Mouse (Mus musculus): ENCODE results near the gene Homer3. TPM values are rescaled to one million over a fixed set of nuclear protein-coding genes. Genes with fewer than 3 reads are reported as not detected.
A peak's percentile ranks its signal among the peaks of the same experiment; 100 is the strongest.

Homer3 gene
- total and polyA plus RNA-seq, 3 experiments, result 3.8 to 12.0 (median 6.7) TPM

- TF ChIP-seq GATA2 (IDR thresholded peaks at IDR 0.05; ENCODE audit: borderline replicate concordance, low read depth, low read length) (no peak), POLR2AphosphoS5 (IDR thresholded peaks at IDR 0.05; ENCODE audit: insufficient replicate concordance, low read depth, low read length) (no peak), CTCF (IDR thresholded peaks at IDR 0.05; ENCODE audit: low read depth, low read length) (no peak)
Observed at GRCm38 (mm10) chr8:70278175-70278574, 4.5 kb upstream of the Homer3 start.

DNA sequence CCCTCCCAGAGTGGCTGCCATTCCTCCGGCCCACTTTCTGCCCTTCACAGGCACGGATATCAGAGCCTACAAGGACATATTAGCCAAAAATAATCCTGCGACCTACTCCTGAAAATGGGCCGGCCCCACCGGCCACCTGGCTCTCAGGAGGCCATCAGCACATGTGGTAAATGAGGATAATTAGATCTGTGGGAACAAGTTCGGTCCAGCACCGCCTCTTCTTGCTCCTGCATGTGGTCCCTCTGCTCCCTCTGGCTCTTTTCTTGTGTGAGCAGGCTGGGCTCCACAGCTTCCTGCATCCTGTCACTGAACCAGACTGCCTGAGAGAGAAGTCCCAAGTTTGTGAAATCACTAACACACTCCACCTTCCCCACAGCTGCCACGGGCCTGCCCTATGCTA is 3.4 kb upstream of the Homer3 start:
- Histone ChIP-seq H3K4me1 (ENCODE audit: insufficient read depth, low read depth, low read length) (peaks cover 40% of the 10 kb centered on the region), H3K27me3 (ENCODE audit: insufficient read depth, low read length) (peaks cover 72% of the 10 kb centered on the region), H3K9me3 (replicated peaks) (no peaks in the 10 kb centered on the region), H3K36me3 (replicated peaks) (no peaks in the 10 kb centered on the region), H3K4me3 (ENCODE audit: low read depth, low read length) (no peak overlapping the region)
- DNase-seq (ENCODE audit: low spot score) (no peak), ATAC-seq (ENCODE audit: extremely low read depth, insufficient number of reproducible peaks, low FRiP score, poor library complexity, severe bottlenecking) (no peak)
- no peak for TF ChIP-seq CTCF (IDR thresholded peaks at IDR 0.05; ENCODE audit: low read depth, low read length)
- no peak for TF ChIP-seq GATA2 (IDR thresholded peaks at IDR 0.05; ENCODE audit: borderline replicate concordance, low read depth, low read length)
- TF ChIP-seq TAL1 (conservative IDR thresholded peaks at IDR 0.05; ENCODE audit: low read depth, low read length), result no peak
- TF ChIP-seq GATA1 (IDR thresholded peaks at IDR 0.05; ENCODE audit: borderline replicate concordance, low read length), result no peak
- no peak for TF ChIP-seq POLR2AphosphoS5 (IDR thresholded peaks at IDR 0.05; ENCODE audit: insufficient replicate concordance, low read depth, low read length)

More at GRCm38 (mm10) chr8:70278175-70278574, 4.5 kb upstream of the Homer3 start:
- H3K36me3 ChIP-seq (replicated peaks), result no peaks in the 10 kb centered on the region
- H3K4me1 ChIP-seq (ENCODE audit: insufficient read depth, low read depth, low read length), result peaks cover 36% of the 10 kb centered on the region
- ATAC-seq (ENCODE audit: extremely low read depth, insufficient number of reproducible peaks, low FRiP score, poor library complexity, severe bottlenecking) (no peak), DNase-seq (ENCODE audit: low spot score) (no peak)
- H3K27me3 ChIP-seq (ENCODE audit: insufficient read depth, low read length), result peaks cover 63% of the 10 kb centered on the region
- no peaks in the 10 kb centered on the region for H3K9me3 ChIP-seq (replicated peaks)
- H3K4me3 ChIP-seq (ENCODE audit: low read depth, low read length), result no peak overlapping the region

DNA sequence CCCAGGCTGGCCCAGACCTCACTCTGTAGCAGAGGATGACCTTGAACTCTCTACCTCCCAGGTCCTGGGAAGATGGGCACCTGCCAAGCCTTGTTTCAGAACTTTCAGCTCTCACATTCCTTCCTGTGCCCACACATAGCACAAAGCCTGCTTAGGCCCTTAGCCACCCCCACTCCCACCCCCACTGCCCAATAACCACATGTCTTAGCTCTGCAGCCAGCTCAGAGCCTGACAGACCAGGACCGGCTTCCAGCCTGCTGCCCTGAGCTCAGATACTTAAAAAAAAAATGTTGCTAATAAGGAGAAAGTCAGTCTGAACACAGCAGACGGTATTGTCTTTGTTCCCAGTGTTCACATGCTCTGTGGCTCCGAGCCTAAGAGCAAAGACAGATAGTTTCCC is 1.6 kb upstream of the Homer3 start:
- no peak for DNase-seq (ENCODE audit: low spot score)
- peaks cover 84% of the 10 kb centered on the region for H3K27me3 ChIP-seq (ENCODE audit: insufficient read depth, low read length)
- no peak for ATAC-seq (ENCODE audit: extremely low read depth, insufficient number of reproducible peaks, low FRiP score, poor library complexity, severe bottlenecking)
- H3K36me3 ChIP-seq (replicated peaks), result peaks cover 11% of the 10 kb centered on the region
- H3K4me1 ChIP-seq (ENCODE audit: insufficient read depth, low read depth, low read length), result peaks cover 43% of the 10 kb centered on the region
- H3K9me3 ChIP-seq (replicated peaks), result no peaks in the 10 kb centered on the region
- H3K4me3 ChIP-seq (ENCODE audit: low read depth, low read length), result no peak overlapping the region
- TF ChIP-seq GATA2 (IDR thresholded peaks at IDR 0.05; ENCODE audit: borderline replicate concordance, low read depth, low read length) (no peak), TAL1 (conservative IDR thresholded peaks at IDR 0.05; ENCODE audit: low read depth, low read length) (no peak), CTCF (IDR thresholded peaks at IDR 0.05; ENCODE audit: low read depth, low read length) (no peak), POLR2AphosphoS5 (IDR thresholded peaks at IDR 0.05; ENCODE audit: insufficient replicate concordance, low read depth, low read length) (no peak), GATA1 (IDR thresholded peaks at IDR 0.05; ENCODE audit: borderline replicate concordance, low read length) (no peak)

GRCm38 (mm10) chr8:70283136-70284077 is 780 bp downstream of the Homer3 start:
- H3K4me3 ChIP-seq (ENCODE audit: low read depth, low read length), result peak overlapping the region; percentile 73
- peaks cover 14% of the 10 kb centered on the region for H3K36me3 ChIP-seq (replicated peaks)
- H3K27me3 ChIP-seq (ENCODE audit: insufficient read depth, low read length), result peaks cover 65% of the 10 kb centered on the region
- no peak for ATAC-seq (ENCODE audit: extremely low read depth, insufficient number of reproducible peaks, low FRiP score, poor library complexity, severe bottlenecking)
- H3K4me1 ChIP-seq (ENCODE audit: insufficient read depth, low read depth, low read length), result peaks cover 26% of the 10 kb centered on the region
- TF ChIP-seq CTCF (IDR thresholded peaks at IDR 0.05; ENCODE audit: low read depth, low read length) (no peak), POLR2AphosphoS5 (IDR thresholded peaks at IDR 0.05; ENCODE audit: insufficient replicate concordance, low read depth, low read length) (no peak), TAL1 (conservative IDR thresholded peaks at IDR 0.05; ENCODE audit: low read depth, low read length) (no peak), GATA2 (IDR thresholded peaks at IDR 0.05; ENCODE audit: borderline replicate concordance, low read depth, low read length) (no peak), GATA1 (IDR thresholded peaks at IDR 0.05; ENCODE audit: borderline replicate concordance, low read length) (no peak)
- H3K9me3 ChIP-seq (replicated peaks), result peaks cover 2% of the 10 kb centered on the region; the same call in 1 of the 2 replicates
- no peak for DNase-seq (ENCODE audit: low spot score)

GRCm38 (mm10) chr8:70284421-70284820 is 1.8 kb downstream of the Homer3 start:
- Histone ChIP-seq H3K4me3 (ENCODE audit: low read depth, low read length) (no peak overlapping the region), H3K4me1 (ENCODE audit: insufficient read depth, low read depth, low read length) (peaks cover 24% of the 10 kb centered on the region), H3K9me3 (replicated peaks) (peaks cover 2% of the 10 kb centered on the region; the same call in 1 of the 2 replicates), H3K27me3 (ENCODE audit: insufficient read depth, low read length) (peaks cover 55% of the 10 kb centered on the region), H3K36me3 (replicated peaks) (peaks cover 14% of the 10 kb centered on the region)
- ATAC-seq (ENCODE audit: extremely low read depth, insufficient number of reproducible peaks, low FRiP score, poor library complexity, severe bottlenecking), result no peak
- TF ChIP-seq POLR2AphosphoS5 (IDR thresholded peaks at IDR 0.05; ENCODE audit: insufficient replicate concordance, low read depth, low read length) (no peak), GATA2 (IDR thresholded peaks at IDR 0.05; ENCODE audit: borderline replicate concordance, low read depth, low read length) (no peak), GATA1 (IDR thresholded peaks at IDR 0.05; ENCODE audit: borderline replicate concordance, low read length) (no peak), TAL1 (conservative IDR thresholded peaks at IDR 0.05; ENCODE audit: low read depth, low read length) (no peak), CTCF (IDR thresholded peaks at IDR 0.05; ENCODE audit: low read depth, low read length) (no peak)
- no peak for DNase-seq (ENCODE audit: low spot score)

DNA sequence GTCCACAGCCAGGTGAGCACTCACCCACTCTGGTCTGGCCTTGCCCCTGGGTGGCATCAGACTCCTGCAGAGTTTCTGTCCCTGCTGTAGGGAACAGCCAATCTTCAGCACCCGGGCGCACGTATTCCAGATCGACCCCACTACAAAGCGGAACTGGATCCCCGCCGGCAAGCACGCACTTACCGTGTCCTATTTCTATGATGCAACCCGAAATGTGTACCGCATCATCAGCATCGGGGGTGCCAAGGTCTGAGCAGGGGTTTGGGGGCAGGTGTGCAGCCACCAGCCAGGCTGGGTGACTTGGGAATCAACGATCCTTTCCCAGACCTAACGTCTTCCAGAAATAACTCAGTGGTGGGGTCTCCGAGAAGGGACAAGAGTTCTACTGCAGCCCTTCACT is 2.7 kb downstream of the Homer3 start:
- ATAC-seq (ENCODE audit: extremely low read depth, insufficient number of reproducible peaks, low FRiP score, poor library complexity, severe bottlenecking), result no peak
- DNase-seq (ENCODE audit: low spot score), result no peak
- TF ChIP-seq POLR2AphosphoS5 (IDR thresholded peaks at IDR 0.05; ENCODE audit: insufficient replicate concordance, low read depth, low read length) (no peak), GATA2 (IDR thresholded peaks at IDR 0.05; ENCODE audit: borderline replicate concordance, low read depth, low read length) (no peak)
- peaks cover 2% of the 10 kb centered on the region; the same call in 1 of the 2 replicates for H3K9me3 ChIP-seq (replicated peaks)
- H3K27me3 ChIP-seq (ENCODE audit: insufficient read depth, low read length), result peaks cover 51% of the 10 kb centered on the region
- H3K36me3 ChIP-seq (replicated peaks), result peaks cover 16% of the 10 kb centered on the region
- peaks cover 24% of the 10 kb centered on the region for H3K4me1 ChIP-seq (ENCODE audit: insufficient read depth, low read depth, low read length)
- H3K4me3 ChIP-seq (ENCODE audit: low read depth, low read length), result no peak overlapping the region
